Mouse (Mus musculus): Measurements from ENCODE around the gene Wdr26.

GRCm38 (mm10) chr1:181211403-181211919 lies 340 bp downstream of the Wdr26 start:
- TF ChIP-seq CTCF (IDR thresholded peaks at IDR 0.05; ENCODE audit: borderline replicate concordance, insufficient read depth, low read length) = no peak
- no peak for TF ChIP-seq POLR2A (IDR thresholded peaks at IDR 0.05; ENCODE audit: low read depth, low read length)
